Mouse (Mus musculus) gastrocnemius, adult 2 months (tissue): ENCODE measurements around the gene Il12rb1. TPM values are rescaled to one million over a fixed set of nuclear protein-coding genes. Genes with fewer than 3 reads are reported as not detected.

Source experiments
- DNase-seq: peaks from one replicate; pipeline ENCODE4 v3.0.0; 2022
- H3K27ac ChIP-seq: fragments of 200-600 bp; 2 replicates; pipeline ENCODE4 v1.8.1; 2022; ENCODE audit warnings: mild to moderate bottlenecking
- H3K4me3 ChIP-seq: fragments of 200-600 bp; 2 replicates; pipeline ENCODE4 v1.8.1; 2022; ENCODE audit warnings: mild to moderate bottlenecking, moderate library complexity
- CTCF ChIP-seq: fragments of 200-600 bp; IDR thresholded peaks from 2 replicates; pipeline ENCODE4 v1.8.1; 2022; ENCODE audit warnings: antibody characterized with exemption, mild to moderate bottlenecking, moderate library complexity
- intact Hi-C: fragments of 180-260 bp; cut with DNase I; formaldehyde crosslinking; loops from one replicate; pipeline ENCODE4 v1.15.1; 2025
- total RNA-seq, 2 experiments: library from RNA; stranded (reverse); gene quantifications; 2 replicates each; pipeline ENCODE4 v1.2.3; 2021

The Il12rb1 gene
- total RNA-seq, 2 experiments from 2014 or later, result not detected

- peak overlapping the region; percentile 84 for H3K27ac ChIP-seq
- TF ChIP-seq CTCF, result no peak
- intact Hi-C loops, result no loop called here
Observed at GRCm38 (mm10) chr8:70825816-70826215, 17.6 kb downstream of the Il12rb1 start.

GRCm38 (mm10) chr8:70827010-70827409 lies 18.8 kb downstream of the Il12rb1 start:
- intact Hi-C loops, result no loop called here
- Histone ChIP-seq H3K4me3 (no peak overlapping the region), H3K27ac (peak overlapping the region; percentile 84)
- TF ChIP-seq CTCF, result peak; percentile 35
- no peak for DNase-seq

More at GRCm38 (mm10) chr8:70825816-70826215, 17.6 kb downstream of the Il12rb1 start:
- peak; percentile 79 for DNase-seq
- no peak overlapping the region for H3K4me3 ChIP-seq

- Histone ChIP-seq H3K4me3 (no peak overlapping the region), H3K27ac (no peak overlapping the region)
- no peak for TF ChIP-seq CTCF
- no peak for DNase-seq
- intact Hi-C loops, result no loop called here
Observed at GRCm38 (mm10) chr8:70827796-70828195, 19.5 kb downstream of the Il12rb1 start.

GRCm38 (mm10) chr8:70831517-70831916 lies 23.3 kb downstream of the Il12rb1 start:
- TF ChIP-seq CTCF, result no peak
- no peak overlapping the region for H3K4me3 ChIP-seq
- H3K27ac ChIP-seq, result peak overlapping the region; percentile 94
- DNase-seq, result peak; percentile 90
- intact Hi-C loops, result no loop called here

- intact Hi-C loops, result no loop called here
- H3K4me3 ChIP-seq, result no peak overlapping the region; the same call in 1 of the 2 replicates
- DNase-seq, result peak; percentile 83
- no peak for TF ChIP-seq CTCF
- peak overlapping the region; percentile 94 for H3K27ac ChIP-seq
Observed at GRCm38 (mm10) chr8:70832371-70832770, 24.1 kb downstream of the Il12rb1 start.

- peak; percentile 57 for DNase-seq
- intact Hi-C loops, result no loop called here
- no peak for TF ChIP-seq CTCF
- H3K4me3 ChIP-seq, result peak overlapping the region; percentile 53
- peak overlapping the region; percentile 94 for H3K27ac ChIP-seq
Observed at GRCm38 (mm10) chr8:70833018-70833482, 24.8 kb downstream of the Il12rb1 start.

GRCm38 (mm10) chr8:70833520-70833919 lies 25.3 kb downstream of the Il12rb1 start:
- peak overlapping the region; percentile 53 for H3K4me3 ChIP-seq
- DNase-seq, result peak; percentile 97
- intact Hi-C loops, result no loop called here
- H3K27ac ChIP-seq, result peak overlapping the region; percentile 94
- no peak for TF ChIP-seq CTCF

GRCm38 (mm10) chr8:70834071-70834470 lies 25.8 kb downstream of the Il12rb1 start:
- intact Hi-C loops, result no loop called here
- peak overlapping the region; percentile 94 for H3K27ac ChIP-seq
- peak; percentile 82 for DNase-seq
- TF ChIP-seq CTCF, result no peak
- peak overlapping the region; percentile 53 for H3K4me3 ChIP-seq

GRCm38 (mm10) chr8:70836666-70837065 lies 28.4 kb downstream of the Il12rb1 start:
- peak; percentile 75 for DNase-seq
- H3K4me3 ChIP-seq, result peak overlapping the region; percentile 95
- TF ChIP-seq CTCF, result no peak
- intact Hi-C loops, result no loop called here
- peak overlapping the region; percentile 94 for H3K27ac ChIP-seq

- H3K4me3 ChIP-seq, result peak overlapping the region; percentile 95
- DNase-seq, result peak; percentile 72
- no peak; the same call in 1 of the 2 replicates for TF ChIP-seq CTCF
- peak overlapping the region; percentile 94 for H3K27ac ChIP-seq
- intact Hi-C loops, result no loop called here
Observed at GRCm38 (mm10) chr8:70838654-70839407, 30.6 kb downstream of the Il12rb1 start.

GRCm38 (mm10) chr8:70839408-70840351 lies 31.4 kb downstream of the Il12rb1 start, which contains the start of gene Arrdc2:
TSS of gene Arrdc2 (minus strand) at chr8:70839720.
- Histone ChIP-seq H3K27ac (peak within 1 kb of the TSS; percentile 94), H3K4me3 (peak within 1 kb of the TSS; percentile 95)
- no peak for TF ChIP-seq CTCF
- peak; percentile 100 for DNase-seq
- intact Hi-C loops, result loop anchor here (2.0 to 5.0 kb wide), 2 partner anchors 72 to 119 kb away; no protein-coding TSS in a partner anchor

- peak overlapping the region; percentile 91 for H3K27ac ChIP-seq
- DNase-seq, result no peak
- TF ChIP-seq CTCF, result no peak
- H3K4me3 ChIP-seq, result no peak overlapping the region
- intact Hi-C loops, result loop anchor here (2.0 to 5.0 kb wide), 2 partner anchors 73 to 120 kb away; no protein-coding TSS in a partner anchor
Observed at GRCm38 (mm10) chr8:70840590-70840989, 32.3 kb downstream of the Il12rb1 start.
